Mouse (Mus musculus) bone marrow, adult 2 months (tissue): ENCODE measurements at regions not wholly inside any gene's neighbourhood (a gene's known extent, or its start where the extent isn't known, plus 50 kb on each side); places are given as distances from the start of the nearest gene placed in this dataset.

Source experiments
- H3K27ac ChIP-seq: fragments of 200-500 bp; 2 replicates; pipeline ENCODE4 v1.5.1; 2012; ENCODE audit warnings: low read depth, mild to moderate bottlenecking, control low read depth, inconsistent platforms, low read length; ENCODE audit not compliant: control insufficient read depth, poor library complexity, insufficient read depth
- H3K4me1 ChIP-seq: fragments of 200-500 bp; 2 replicates; pipeline ENCODE4 v1.6.1; 2011; ENCODE audit warnings: low read length; ENCODE audit not compliant: control insufficient read depth, insufficient read depth
- H3K4me3 ChIP-seq: fragments of 200-500 bp; replicated peaks from 2 replicates; pipeline ENCODE3; 2011; ENCODE audit warnings: mild to moderate bottlenecking, low read depth, low read length, control low read depth; ENCODE audit not compliant: control insufficient read depth
- CTCF ChIP-seq: fragments of 200-500 bp; IDR thresholded peaks from 2 replicates; pipeline ENCODE4 v1.5.1; 2011; ENCODE audit warnings: low read length, control low read depth; ENCODE audit not compliant: control insufficient read depth, insufficient read depth
- POLR2A ChIP-seq: fragments of 200-500 bp; IDR thresholded peaks from 2 replicates; pipeline ENCODE4 v1.6.1; 2011; ENCODE audit warnings: low read depth, mild to moderate bottlenecking, control low read depth, low read length, borderline replicate concordance; ENCODE audit not compliant: control insufficient read depth
- WGBS: fragments of 180-500 bp; shearing (Covaris S2); methylation state at CpG from one replicate; pipeline ENCODE4 v1.1.7; 2018; 5-methylcytosine and 5-hydroxymethylcytosine counted together

DNA sequence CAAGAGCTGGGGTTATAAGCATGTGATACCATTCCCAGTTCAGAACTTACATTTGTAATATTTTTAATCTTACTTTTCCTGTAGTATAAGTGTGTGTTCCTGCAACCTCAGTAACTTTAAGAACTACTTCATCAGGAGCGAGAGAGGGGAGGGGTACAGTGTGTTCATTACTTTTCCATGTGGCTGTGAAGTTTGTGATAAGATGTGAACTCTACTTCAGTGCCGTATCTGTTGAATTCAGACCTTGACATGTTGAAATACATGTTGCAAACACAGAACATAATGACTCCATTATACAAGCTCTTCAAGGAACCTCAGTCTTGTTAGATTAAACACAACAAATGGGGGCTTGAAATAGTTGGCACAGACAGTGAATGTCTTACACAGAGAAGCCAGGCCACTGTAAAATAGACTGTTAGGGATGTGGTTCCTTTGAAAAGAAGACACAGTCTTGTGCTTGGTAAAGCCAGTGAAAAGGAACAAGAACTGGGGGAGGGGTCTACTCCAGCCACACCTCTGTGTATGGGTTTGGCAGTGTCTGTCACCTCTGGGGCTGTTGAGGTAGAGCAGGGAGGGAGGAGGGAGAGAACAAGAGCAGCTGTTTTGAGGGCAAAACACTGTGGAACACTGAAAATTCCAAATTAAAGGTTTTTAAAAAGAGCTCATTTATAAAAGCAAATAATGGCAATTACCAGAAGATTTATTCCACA, 73.5 kb upstream of the Tmtc1 start:
- Histone ChIP-seq H3K4me3 (no peak overlapping the region), H3K27ac (peak overlapping the region; percentile 24; the same call in 1 of the 2 replicates), H3K4me1 (peaks cover 1% of the 10 kb centered on the region; the same call in 1 of the 2 replicates)
- 61% methylated on average over 2 of the region's 2 CpGs for WGBS
- TF ChIP-seq POLR2A (no peak), CTCF (no peak)

DNA sequence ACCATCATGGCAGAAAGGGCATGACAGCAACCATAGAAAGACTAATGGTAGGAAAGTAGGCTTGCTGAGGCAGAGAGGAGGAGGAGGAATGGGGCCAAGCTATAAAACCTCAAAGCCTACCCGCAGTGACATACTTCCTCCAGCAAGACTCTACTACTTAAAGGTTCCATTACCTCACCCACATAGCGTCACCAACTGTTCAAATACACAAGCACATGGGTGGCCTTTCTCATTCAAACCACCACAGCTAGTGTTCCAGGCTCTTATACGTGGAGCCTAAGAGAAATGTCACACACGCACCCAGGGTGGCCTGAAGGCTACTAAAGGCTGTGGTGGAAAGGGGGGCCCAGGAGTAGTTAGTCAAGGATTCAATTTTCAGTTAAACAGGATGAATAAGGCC, 72.5 kb upstream of the Tmtc1 start:
- H3K27ac ChIP-seq: no peak overlapping the region
- H3K4me1 ChIP-seq: peaks cover 1% of the 10 kb centered on the region; the same call in 1 of the 2 replicates
- TF ChIP-seq CTCF (no peak), POLR2A (no peak)
- H3K4me3 ChIP-seq: no peak overlapping the region
- WGBS: 83% methylated on average over 4 of the region's 4 CpGs

DNA sequence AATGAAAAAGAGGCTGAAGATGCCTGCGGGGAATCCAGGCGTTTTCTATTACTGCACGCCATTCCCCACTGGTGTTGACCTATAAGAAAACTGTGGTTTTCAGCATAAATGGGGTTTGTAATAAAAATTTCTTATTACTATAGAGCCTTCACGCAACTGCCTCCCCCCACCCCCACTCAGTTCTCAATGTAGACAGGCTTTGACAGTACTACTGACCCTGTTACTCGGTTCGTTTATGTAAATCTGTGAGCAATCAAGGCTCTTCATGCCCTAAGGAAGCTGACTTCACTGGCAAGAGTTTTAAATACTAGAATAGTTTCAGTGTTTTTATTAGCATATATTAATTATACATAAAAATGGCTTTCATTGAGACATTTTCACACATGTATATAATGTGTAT, 70.9 kb upstream of the Tmtc1 start:
- no peak for TF ChIP-seq CTCF
- TF ChIP-seq POLR2A: no peak
- no peak overlapping the region for H3K4me3 ChIP-seq
- peaks cover 1% of the 10 kb centered on the region; the same call in 1 of the 2 replicates for H3K4me1 ChIP-seq
- 85% methylated on average over 6 of the region's 6 CpGs for WGBS
- no peak overlapping the region for H3K27ac ChIP-seq

DNA sequence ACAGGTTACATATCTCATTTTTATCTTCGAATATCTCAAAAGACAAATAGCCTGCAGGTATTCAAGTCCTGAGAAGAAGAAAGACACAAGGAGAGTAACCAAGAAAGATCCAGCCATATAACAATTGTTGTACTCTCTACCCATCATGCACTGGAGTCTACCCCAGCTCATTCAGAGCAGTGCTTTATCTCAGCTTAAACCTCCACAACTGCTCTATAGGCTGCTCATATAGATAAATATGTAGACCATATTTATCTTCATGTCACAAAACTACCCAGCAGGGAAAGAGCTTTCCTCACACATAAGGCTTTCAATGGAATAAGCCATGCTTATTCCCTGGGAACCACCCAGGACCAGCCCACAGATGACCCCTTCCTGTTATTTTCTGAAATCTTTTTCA, 70.5 kb upstream of the Tmtc1 start:
- TF ChIP-seq CTCF (no peak), POLR2A (no peak)
- no peak overlapping the region for H3K27ac ChIP-seq
- no peak overlapping the region for H3K4me3 ChIP-seq
- 67% methylated on average over 1 of the region's 1 CpGs for WGBS
- peaks cover 1% of the 10 kb centered on the region; the same call in 1 of the 2 replicates for H3K4me1 ChIP-seq

DNA sequence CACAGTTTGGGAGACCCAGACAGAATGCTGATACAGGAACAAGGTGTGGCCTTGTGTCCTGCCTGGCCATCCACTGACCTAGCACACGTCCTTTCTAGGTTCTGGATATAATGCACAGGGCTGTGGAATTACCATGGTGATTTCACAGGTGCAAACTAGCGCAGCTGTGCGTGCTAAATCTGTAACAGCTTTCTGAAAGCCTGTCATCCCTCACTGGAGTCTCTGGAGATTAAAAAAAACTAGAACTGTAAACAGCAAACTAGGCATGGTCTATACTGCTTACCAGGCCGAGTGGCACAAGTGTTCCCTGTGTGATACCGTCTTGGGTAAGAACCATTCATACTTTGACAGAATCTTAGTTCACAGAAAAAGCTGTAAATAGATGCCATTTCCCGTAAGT, 69.9 kb upstream of the Tmtc1 start:
- WGBS: 82% methylated on average over 6 of the region's 6 CpGs
- Histone ChIP-seq H3K27ac (no peak overlapping the region), H3K4me3 (no peak overlapping the region), H3K4me1 (peaks cover 1% of the 10 kb centered on the region; the same call in 1 of the 2 replicates)
- TF ChIP-seq POLR2A (no peak), CTCF (no peak)

DNA sequence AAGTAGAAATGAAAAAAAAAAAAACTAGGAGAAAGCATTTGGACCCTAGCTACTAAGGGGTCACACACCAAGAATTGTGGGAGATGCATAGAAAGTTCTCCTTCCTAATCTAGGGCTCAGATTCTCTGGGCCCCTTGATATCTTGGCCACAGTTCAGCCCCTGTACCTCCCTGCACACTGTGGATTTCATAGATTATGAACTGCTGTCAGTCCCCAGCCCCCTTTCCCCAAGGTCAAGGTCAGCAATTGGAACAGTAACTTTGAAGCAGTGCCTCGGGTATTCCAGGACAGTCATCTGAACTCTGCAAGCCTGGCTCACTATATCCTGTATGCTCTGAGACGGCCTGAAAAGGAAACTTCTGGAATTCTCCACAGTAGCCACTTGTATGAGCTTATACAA, 68.9 kb upstream of the Tmtc1 start:
- H3K4me3 ChIP-seq: no peak overlapping the region
- TF ChIP-seq CTCF (no peak), POLR2A (no peak)
- no peak overlapping the region for H3K27ac ChIP-seq
- 71% methylated on average over 2 of the region's 2 CpGs for WGBS
- peaks cover 1% of the 10 kb centered on the region; the same call in 1 of the 2 replicates for H3K4me1 ChIP-seq

DNA sequence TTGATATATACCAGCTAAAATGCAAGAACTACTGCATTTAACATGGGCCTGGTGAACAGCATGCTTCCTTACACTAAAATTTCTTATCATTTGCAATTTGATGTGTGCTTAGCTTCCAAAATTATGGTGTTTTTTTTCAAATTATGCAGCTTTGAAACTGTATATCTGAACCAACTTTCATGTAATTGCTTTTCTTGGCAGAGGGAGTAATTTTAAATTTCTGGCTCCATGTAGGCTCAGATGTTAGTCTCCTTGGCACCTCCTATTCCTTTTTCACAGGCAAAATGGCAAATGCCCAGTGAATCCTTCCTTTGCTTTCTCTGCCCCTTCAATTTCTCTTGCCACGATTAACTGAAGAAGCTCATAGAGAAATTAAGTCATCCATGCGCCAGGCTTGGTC, 61.1 kb upstream of the Tmtc1 start:
- no peaks in the 10 kb centered on the region for H3K4me1 ChIP-seq
- no peak for TF ChIP-seq POLR2A
- no peak for TF ChIP-seq CTCF
- H3K4me3 ChIP-seq: no peak overlapping the region
- 79% methylated on average over 2 of the region's 2 CpGs for WGBS
- H3K27ac ChIP-seq: no peak overlapping the region

DNA sequence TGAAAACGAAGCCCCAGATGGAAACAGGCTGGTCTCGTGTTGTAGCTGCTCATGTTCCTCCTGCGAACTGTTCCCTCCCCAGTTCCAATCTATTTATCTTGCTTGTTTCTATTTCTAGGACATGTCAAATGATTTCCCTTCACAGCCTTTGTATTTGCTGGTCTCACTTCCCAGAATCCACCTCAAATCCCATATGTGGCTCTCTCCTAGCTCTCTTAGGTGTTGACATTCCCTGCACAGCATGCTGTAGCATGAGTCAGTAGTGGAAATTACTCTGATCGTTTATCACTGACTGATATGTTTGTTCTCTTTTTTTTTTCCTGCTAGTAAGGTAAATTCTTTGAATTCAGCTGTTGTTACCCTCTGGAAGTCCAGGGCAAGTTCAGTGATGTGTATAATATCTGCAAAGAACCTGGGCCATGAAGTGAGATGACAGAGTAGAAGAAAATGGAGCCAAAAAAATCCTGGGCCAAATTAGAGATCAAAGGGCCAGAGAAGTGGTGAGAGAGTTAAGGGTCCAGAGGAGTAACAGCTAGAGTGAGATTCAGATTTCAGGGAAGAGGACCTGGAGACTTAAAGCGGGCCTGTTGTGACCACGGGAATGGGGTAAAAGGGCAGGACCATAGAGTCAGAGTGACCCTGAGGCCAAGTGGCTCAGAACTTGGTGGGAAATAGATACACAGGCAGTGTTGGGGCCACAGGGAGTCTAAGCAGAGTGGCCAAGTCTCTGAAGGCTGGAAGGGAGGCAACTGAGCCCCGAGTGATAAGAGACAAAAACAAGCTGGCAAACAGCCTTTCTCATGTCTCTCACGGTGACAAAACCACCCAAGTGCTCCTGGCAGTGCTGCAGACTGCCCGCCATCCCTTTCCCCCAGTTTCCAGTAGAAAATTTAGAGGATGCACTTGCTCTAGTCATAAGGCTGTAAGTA, 56.3 kb upstream of the Tmtc1 start:
- no peak overlapping the region for H3K27ac ChIP-seq
- H3K4me1 ChIP-seq: no peaks in the 10 kb centered on the region
- no peak overlapping the region for H3K4me3 ChIP-seq
- 69% methylated on average over 9 of the region's 9 CpGs for WGBS
- no peak for TF ChIP-seq POLR2A
- TF ChIP-seq CTCF: no peak
